Comparison of ENCODE assay signal across 24 mouse cellular contexts in genomic region chr17:62787855-62788254, GRCm38 (mm10).
A peak's percentile ranks its signal among the peaks of the same experiment; 100 is the strongest.
DNase-seq lines count a peak whose midpoint lies in the region; ATAC-seq and TF ChIP-seq lines count a peak whose summit lies in the region.
"Had no signal": no experiment of that assay in that cellular context is flagged by ENCODE, and none has a peak within 500 bp of the region (broad histone marks: within the 10 kb centered on the region; RNA-seq: fewer than 3 reads in every experiment).

No protein-coding gene starts in this region.

- TF ChIP-seq EP300 in MEL (IDR thresholded peaks at IDR 0.05; ENCODE audit: low read depth in 1 of 2, low read length in 2 of 2), result no peak

- H3K79me2 ChIP-seq in MEL (ENCODE audit: control insufficient read depth, insufficient read depth, low read length, poor library complexity), result no peaks in the 10 kb centered on the region

- WGBS in midbrain, embryonic 11.5 days, result 16% methylated on average over 3 of the region's 3 CpGs
- 25% methylated on average over 3 of the region's 3 CpGs for WGBS in midbrain, postnatal 0 days
- WGBS in midbrain, embryonic 14.5 days, result 16% methylated on average over 3 of the region's 3 CpGs
- 15% methylated on average over 3 of the region's 3 CpGs for WGBS in midbrain, embryonic 16.5 days

- H3K4me1 ChIP-seq in midbrain, embryonic 11.5 days (ENCODE audit: control insufficient read depth, insufficient read depth, low read length), result peaks cover 57% of the 10 kb centered on the region
- H3K4me1 ChIP-seq in midbrain, postnatal 0 days (ENCODE audit: insufficient read depth, low read length), result peaks cover 4% of the 10 kb centered on the region
- peaks cover 37% of the 10 kb centered on the region for H3K4me1 ChIP-seq in midbrain, embryonic 14.5 days (ENCODE audit: control insufficient read depth, insufficient read depth, low read length)
- H3K4me1 ChIP-seq in midbrain, embryonic 16.5 days (ENCODE audit: control insufficient read depth, insufficient read depth, low read length), result peaks cover 24% of the 10 kb centered on the region
- no peaks in the 10 kb centered on the region; a peak in 1 of 4 replicates for H3K4me1 ChIP-seq in MEL (ENCODE audit: control insufficient read depth in 1 of 2, insufficient read depth in 2 of 2, low read length in 2 of 2)

- no peak overlapping the region for H3K27ac ChIP-seq in midbrain, embryonic 11.5 days (ENCODE audit: low read depth, low read length)
- H3K27ac ChIP-seq in midbrain, postnatal 0 days (ENCODE audit: low read depth, low read length), result no peak overlapping the region
- H3K27ac ChIP-seq in midbrain, embryonic 14.5 days (replicated peaks; ENCODE audit: low read depth, low read length), result no peak overlapping the region; the same call in 1 of the 2 replicates
- no peak overlapping the region for H3K27ac ChIP-seq in midbrain, embryonic 16.5 days (ENCODE audit: low read length)
- no peak overlapping the region for H3K27ac ChIP-seq in MEL (ENCODE audit: control insufficient read depth, low read depth, low read length)
- H3K27ac ChIP-seq: embryonic facial prominence, embryonic 12.5 days; embryonic facial prominence, embryonic 15.5 days; gastrocnemius, adult 2 months; heart, embryonic 13.5 days; hindbrain, embryonic 14.5 days; hindbrain, postnatal 0 days had no signal

- TF ChIP-seq RAD21 in MEL (IDR thresholded peaks at IDR 0.05; ENCODE audit: low read depth, low read length), result no peak

- no peaks in the 10 kb centered on the region for H3K9me3 ChIP-seq in midbrain, embryonic 11.5 days (ENCODE audit: control insufficient read depth, low read length)
- H3K9me3 ChIP-seq in midbrain, postnatal 0 days (ENCODE audit: low read length), result no peaks in the 10 kb centered on the region
- H3K9me3 ChIP-seq in midbrain, embryonic 14.5 days (ENCODE audit: control insufficient read depth, low read length), result no peaks in the 10 kb centered on the region
- no peaks in the 10 kb centered on the region for H3K9me3 ChIP-seq in midbrain, embryonic 16.5 days (replicated peaks; ENCODE audit: control insufficient read depth, low read length, poor library complexity, severe bottlenecking)
- H3K9me3 ChIP-seq in MEL (replicated peaks; ENCODE audit: insufficient read depth, low read length), result no peaks in the 10 kb centered on the region
- H3K9me3 ChIP-seq: embryonic facial prominence, embryonic 12.5 days; embryonic facial prominence, embryonic 15.5 days; heart, embryonic 13.5 days had no signal

- no peak overlapping the region for H3K4me3 ChIP-seq in midbrain, embryonic 11.5 days (ENCODE audit: low read depth, low read length)
- H3K4me3 ChIP-seq in midbrain, postnatal 0 days (ENCODE audit: low read depth, low read length), result no peak overlapping the region
- no peak overlapping the region for H3K4me3 ChIP-seq in midbrain, embryonic 14.5 days (replicated peaks; ENCODE audit: low read depth, low read length)
- no peak overlapping the region for H3K4me3 ChIP-seq in midbrain, embryonic 16.5 days (ENCODE audit: low read depth, low read length)
- H3K4me3 ChIP-seq in MEL (ENCODE audit: control insufficient read depth in 1 of 2, insufficient read depth in 1 of 2, low read depth in 2 of 2, low read length in 2 of 2), result no peak overlapping the region
- H3K4me3 ChIP-seq: embryonic facial prominence, embryonic 12.5 days; embryonic facial prominence, embryonic 15.5 days; gastrocnemius, adult 2 months; heart, embryonic 13.5 days had no signal

- H3K9ac ChIP-seq in midbrain, embryonic 11.5 days (ENCODE audit: low read length), result no peak overlapping the region
- H3K9ac ChIP-seq in midbrain, postnatal 0 days (replicated peaks; ENCODE audit: low read length, poor library complexity, severe bottlenecking), result no peak overlapping the region
- H3K9ac ChIP-seq in midbrain, embryonic 14.5 days (replicated peaks; ENCODE audit: low read length), result no peak overlapping the region
- H3K9ac ChIP-seq in midbrain, embryonic 16.5 days (ENCODE audit: low read depth, low read length), result no peak overlapping the region
- no peak overlapping the region for H3K9ac ChIP-seq in MEL (ENCODE audit: control insufficient read depth, low read depth, low read length, poor library complexity, severe bottlenecking)
- H3K9ac ChIP-seq: embryonic facial prominence, embryonic 12.5 days; embryonic facial prominence, embryonic 15.5 days; forebrain, postnatal 0 days; heart, embryonic 13.5 days; hindbrain, embryonic 14.5 days had no signal

- peak; percentile 91 for DNase-seq in midbrain, embryonic 11.5 days (ENCODE audit: low spot score, missing footprints)
- no peak for DNase-seq in midbrain, postnatal 0 days (ENCODE audit: low spot score)
- DNase-seq in midbrain, embryonic 14.5 days, result no peak
- DNase-seq in MEL (ENCODE audit: low read depth, low spot score), result no peak
- DNase-seq in layer of hippocampus, adult 9-11 months, result no peak
- DNase-seq: adrenal gland, postnatal 10 days; adrenal gland, postnatal 36 days; cerebellum, adult 18-20 months; cerebellum, adult 9-10 months; cerebellum, postnatal 14 days; forebrain, postnatal 0 days; gastrocnemius, adult 2 months; gastrocnemius, postnatal 14 days; heart, adult 18-20 months; heart, postnatal 14 days; heart, postnatal 4 days had no signal

- TF ChIP-seq CTCF in midbrain, postnatal 0 days (IDR thresholded peaks at IDR 0.05), result no peak
- TF ChIP-seq CTCF in MEL (IDR thresholded peaks at IDR 0.05 in 2 of 3, conservative IDR thresholded peaks at IDR 0.05 in 1 of 3; ENCODE audit: control insufficient read depth in 1 of 3, insufficient read depth in 1 of 3, low read depth in 2 of 3, low read length in 3 of 3, poor library complexity in 1 of 3, severe bottlenecking in 1 of 3), result no peak

- H3K27me3 ChIP-seq in midbrain, embryonic 11.5 days (ENCODE audit: control insufficient read depth, insufficient read depth, low read length), result peaks cover 48% of the 10 kb centered on the region
- H3K27me3 ChIP-seq in midbrain, postnatal 0 days (ENCODE audit: insufficient read depth, low read length), result no peaks in the 10 kb centered on the region
- H3K27me3 ChIP-seq in midbrain, embryonic 14.5 days (ENCODE audit: control insufficient read depth, insufficient read depth, low read length), result 0 out of 2 replicates have a peak, but pooled peaks cover 5% of the 10 kb centered on the region
- no peaks in the 10 kb centered on the region for H3K27me3 ChIP-seq in midbrain, embryonic 16.5 days (ENCODE audit: control insufficient read depth, insufficient read depth, low read depth, low read length)
- H3K27me3 ChIP-seq in MEL (ENCODE audit: control insufficient read depth in 1 of 2, insufficient read depth in 2 of 2, low read length in 2 of 2), result no peaks in the 10 kb centered on the region
- H3K27me3 ChIP-seq: embryonic facial prominence, embryonic 12.5 days; embryonic facial prominence, embryonic 15.5 days; heart, embryonic 13.5 days; Patski had no signal

- H3K4me2 ChIP-seq in midbrain, embryonic 11.5 days, result no peak overlapping the region
- H3K4me2 ChIP-seq in midbrain, postnatal 0 days (ENCODE audit: low read depth, low read length, poor library complexity, severe bottlenecking), result no peak overlapping the region
- H3K4me2 ChIP-seq in midbrain, embryonic 14.5 days (ENCODE audit: low read length), result peak overlapping the region; percentile 27; the same call in 1 of the 2 replicates
- no peak overlapping the region for H3K4me2 ChIP-seq in midbrain, embryonic 16.5 days (ENCODE audit: low read length)
- H3K4me2 ChIP-seq: embryonic facial prominence, embryonic 12.5 days; embryonic facial prominence, embryonic 15.5 days; heart, embryonic 13.5 days; hindbrain, embryonic 14.5 days had no signal

- TF ChIP-seq POLR2A in MEL (IDR thresholded peaks at IDR 0.05; ENCODE audit: control insufficient read depth in 1 of 2, insufficient read depth in 1 of 2, low read depth in 1 of 2, low read length in 2 of 2, poor library complexity in 1 of 2), result no peak

- no peak for ATAC-seq in midbrain, embryonic 11.5 days (ENCODE audit: low FRiP score)
- no peak for ATAC-seq in midbrain, postnatal 0 days (ENCODE audit: low FRiP score)
- ATAC-seq in midbrain, embryonic 14.5 days (ENCODE audit: low FRiP score, low TSS enrichment), result no peak
- ATAC-seq in midbrain, embryonic 16.5 days, result no peak
- ATAC-seq: forebrain, embryonic 14.5 days; forebrain, postnatal 0 days; hindbrain, postnatal 0 days; Patski had no signal

- no peaks in the 10 kb centered on the region for H3K36me3 ChIP-seq in midbrain, embryonic 11.5 days (ENCODE audit: control insufficient read depth, insufficient read depth, low read length)
- H3K36me3 ChIP-seq in midbrain, postnatal 0 days (ENCODE audit: insufficient read depth, low read length), result no peaks in the 10 kb centered on the region
- H3K36me3 ChIP-seq in midbrain, embryonic 14.5 days (ENCODE audit: control insufficient read depth, insufficient read depth, low read length), result no peaks in the 10 kb centered on the region
- H3K36me3 ChIP-seq in midbrain, embryonic 16.5 days (ENCODE audit: control insufficient read depth, insufficient read depth, low read length), result no peaks in the 10 kb centered on the region
- H3K36me3 ChIP-seq in MEL (ENCODE audit: control insufficient read depth in 1 of 2, insufficient read depth in 2 of 2, low read length in 2 of 2), result 0 out of 4 replicates have a peak, but pooled peaks cover 0 to 2% of the 10 kb centered on the region in 2 experiments
- H3K36me3 ChIP-seq: embryonic facial prominence, embryonic 12.5 days; embryonic facial prominence, embryonic 15.5 days; heart, embryonic 13.5 days had no signal

TF ChIP-seq in MEL, 35 proteins besides CTCF, POLR2A, EP300 and RAD21:
- no peak for TF ChIP-seq NRF1 (IDR thresholded peaks at IDR 0.05; ENCODE audit: insufficient read depth, low read depth, low read length, poor library complexity, severe bottlenecking)
- TF ChIP-seq ZNF384 (IDR thresholded peaks at IDR 0.05; ENCODE audit: low read depth, low read length), result no peak
- peak; percentile 39; the same call in 1 of the 2 replicates for TF ChIP-seq GATA1 (IDR thresholded peaks at IDR 0.05; ENCODE audit: low read depth, low read length)
- TF ChIP-seq SIN3A (IDR thresholded peaks at IDR 0.05; ENCODE audit: low read length), result no peak
